Mouse (Mus musculus): ENCODE measurements at regions not wholly inside any gene's neighbourhood (a gene's known extent, or its start where the extent isn't known, plus 50 kb on each side); places are given as distances from the start of the nearest gene placed in this dataset.

- TF ChIP-seq POLR2A (IDR thresholded peaks at IDR 0.05; ENCODE audit: low read depth, low read length) (no peak), CTCF (IDR thresholded peaks at IDR 0.05; ENCODE audit: extremely low read depth, insufficient read length, insufficient replicate concordance, low read depth, low read length) (no peak)
Measured at GRCm38 (mm10) chr1:105067049-105067795, 289.3 kb downstream of the Rnf152 start.
